Mouse (Mus musculus) lung, adult 2 months (tissue): Measurements from ENCODE around the gene Setx.

Source experiments
- CTCF ChIP-seq: fragments of 200-500 bp; IDR thresholded peaks from 2 replicates; pipeline ENCODE4 v1.5.1; 2011; ENCODE audit warnings: mild to moderate bottlenecking, low read length, control low read depth; ENCODE audit not compliant: insufficient read depth
- POLR2A ChIP-seq: fragments of 200-500 bp; IDR thresholded peaks from 2 replicates; pipeline ENCODE4 v1.6.1; 2011; ENCODE audit warnings: low read depth, mild to moderate bottlenecking, control low read depth, low read length, borderline replicate concordance; ENCODE audit errors: extremely low read depth

- no peak for TF ChIP-seq CTCF
- TF ChIP-seq POLR2A = no peak
Measured at GRCm38 (mm10) chr2:29191216-29192215, 67.5 kb downstream of the Setx start.
